Mouse (Mus musculus) spleen, adult 2 months (tissue): ENCODE data around the gene Hspg2.

Experiments used
- CTCF ChIP-seq: fragments of 200-500 bp; IDR thresholded peaks from 2 replicates; pipeline ENCODE4 v1.5.1; 2011; ENCODE audit warnings: mild to moderate bottlenecking, inconsistent platforms; ENCODE audit not compliant: insufficient read depth, insufficient read length, insufficient replicate concordance; ENCODE audit errors: extremely low read depth
- POLR2A ChIP-seq: fragments of 200-500 bp; IDR thresholded peaks from 2 replicates; pipeline ENCODE4 v1.6.1; 2011; ENCODE audit warnings: low read depth, low read length, inconsistent platforms

DNA sequence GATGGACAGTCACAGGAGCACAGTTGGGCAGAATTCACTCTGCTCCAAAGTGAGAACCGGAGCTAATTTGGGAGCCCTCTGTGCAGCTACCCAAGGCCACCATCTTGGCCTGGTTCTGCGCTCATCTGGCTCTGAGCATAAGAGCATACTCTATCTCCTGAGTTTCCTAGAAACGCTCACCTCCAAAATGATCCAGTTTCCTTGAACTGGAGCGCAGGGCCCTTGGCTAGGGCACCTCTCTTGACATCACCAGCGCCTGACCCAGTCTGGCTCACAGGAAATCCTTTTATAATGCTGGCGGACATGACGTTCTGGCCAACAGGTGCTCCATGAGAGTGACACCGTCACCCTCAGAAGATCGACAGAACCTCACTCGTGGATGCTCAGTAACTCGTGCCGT, 12.0 kb upstream of the Hspg2 start:
- no peak for TF ChIP-seq POLR2A
- no peak for TF ChIP-seq CTCF
